Mouse (Mus musculus): ENCODE results near the gene Pcgf3. TPM values are rescaled to one million over a fixed set of nuclear protein-coding genes. Genes with fewer than 3 reads are reported as not detected.

Pcgf3 gene
- polyA plus RNA-seq, 1 experiment from 2014 or later, result 35.6 TPM

DNA sequence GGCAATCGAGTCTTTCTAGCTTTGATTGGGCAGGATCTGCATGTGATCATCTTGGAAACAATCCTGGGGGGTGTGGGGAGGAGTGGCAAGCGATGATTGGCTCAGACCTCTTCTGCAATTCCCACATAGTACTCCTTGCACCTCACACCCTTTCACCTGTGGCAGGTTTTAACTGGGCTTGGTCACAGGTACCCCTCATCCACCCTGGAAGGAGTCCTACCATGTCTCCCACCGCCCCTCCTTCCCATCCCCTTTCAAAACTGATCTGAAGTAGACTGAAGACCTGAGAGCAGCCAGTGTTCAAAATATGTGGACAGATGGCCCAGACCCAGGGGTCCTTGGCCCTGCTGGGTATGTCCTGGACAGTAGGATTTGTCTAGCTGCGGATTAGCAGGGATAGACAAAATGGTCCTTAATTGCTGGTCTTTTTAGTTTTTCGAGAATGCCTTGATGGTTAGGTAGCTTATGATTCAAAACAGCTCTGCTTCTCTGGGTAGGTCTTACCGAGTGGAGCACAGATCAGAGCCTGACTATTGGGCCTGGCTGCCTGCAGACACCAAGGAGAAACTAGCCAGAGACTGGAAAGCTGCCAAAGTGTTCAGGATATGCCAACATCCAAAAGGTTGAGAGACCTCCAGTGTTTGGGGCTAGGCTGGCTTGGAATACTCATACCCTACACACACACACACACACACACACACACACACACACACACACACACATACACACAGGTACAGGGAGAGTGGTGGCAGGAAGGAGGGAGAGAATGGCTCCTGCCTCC, 54.7 kb downstream of the Pcgf3 start:
- 68% methylated on average over 6 of the region's 6 CpGs for WGBS
- Histone ChIP-seq H3K27me3 (replicated peaks; ENCODE audit: control insufficient read depth, insufficient read depth, low read length) (no peaks in the 10 kb centered on the region), H3K4me3 (replicated peaks; ENCODE audit: low read length) (no peak overlapping the region), H3K36me3 (ENCODE audit: control insufficient read depth, insufficient read depth) (no peaks in the 10 kb centered on the region; the same call in 1 of the 2 replicates), H3K4me1 (replicated peaks; ENCODE audit: control insufficient read depth, insufficient read depth, low read length) (no peaks in the 10 kb centered on the region), H3K4me2 (ENCODE audit: low read length) (no peak overlapping the region), H3K9ac (replicated peaks; ENCODE audit: low read depth, low read length) (no peak overlapping the region), H3K9me3 (ENCODE audit: control insufficient read depth, low read length) (no peaks in the 10 kb centered on the region), H3K27ac (ENCODE audit: low read length) (no peak overlapping the region)
- no peak for ATAC-seq

DNA sequence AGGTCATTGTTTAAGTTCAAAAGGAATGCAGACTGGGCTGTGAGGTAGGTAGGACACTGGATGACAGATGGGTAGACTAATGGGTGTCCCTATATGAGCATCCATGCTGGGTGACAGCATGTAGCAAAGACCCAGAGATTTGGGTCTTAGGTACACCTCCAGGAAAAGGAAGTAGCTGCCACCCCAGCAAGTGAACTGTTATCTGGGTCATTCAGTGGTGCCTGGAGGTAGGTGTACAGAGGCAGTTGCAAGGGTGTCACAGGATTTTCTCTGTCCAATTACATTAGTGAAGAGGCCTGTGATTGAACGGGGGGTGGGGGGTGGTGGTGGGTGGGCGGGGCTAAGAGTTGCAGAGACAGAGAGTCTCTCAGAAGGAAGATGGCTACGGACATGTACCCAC, 55.6 kb downstream of the Pcgf3 start:
- ATAC-seq, result no peak
- H3K4me1 ChIP-seq (replicated peaks; ENCODE audit: control insufficient read depth, insufficient read depth, low read length), result no peaks in the 10 kb centered on the region
- H3K36me3 ChIP-seq (ENCODE audit: control insufficient read depth, insufficient read depth), result no peaks in the 10 kb centered on the region; the same call in 1 of the 2 replicates
- 90% methylated on average over 3 of the region's 3 CpGs for WGBS
- H3K4me2 ChIP-seq (ENCODE audit: low read length), result no peak overlapping the region
- H3K9ac ChIP-seq (replicated peaks; ENCODE audit: low read depth, low read length), result no peak overlapping the region
- no peaks in the 10 kb centered on the region for H3K27me3 ChIP-seq (replicated peaks; ENCODE audit: control insufficient read depth, insufficient read depth, low read length)
- no peaks in the 10 kb centered on the region for H3K9me3 ChIP-seq (ENCODE audit: control insufficient read depth, low read length)
- H3K27ac ChIP-seq (ENCODE audit: low read length), result no peak overlapping the region
- no peak overlapping the region for H3K4me3 ChIP-seq (replicated peaks; ENCODE audit: low read length)

DNA sequence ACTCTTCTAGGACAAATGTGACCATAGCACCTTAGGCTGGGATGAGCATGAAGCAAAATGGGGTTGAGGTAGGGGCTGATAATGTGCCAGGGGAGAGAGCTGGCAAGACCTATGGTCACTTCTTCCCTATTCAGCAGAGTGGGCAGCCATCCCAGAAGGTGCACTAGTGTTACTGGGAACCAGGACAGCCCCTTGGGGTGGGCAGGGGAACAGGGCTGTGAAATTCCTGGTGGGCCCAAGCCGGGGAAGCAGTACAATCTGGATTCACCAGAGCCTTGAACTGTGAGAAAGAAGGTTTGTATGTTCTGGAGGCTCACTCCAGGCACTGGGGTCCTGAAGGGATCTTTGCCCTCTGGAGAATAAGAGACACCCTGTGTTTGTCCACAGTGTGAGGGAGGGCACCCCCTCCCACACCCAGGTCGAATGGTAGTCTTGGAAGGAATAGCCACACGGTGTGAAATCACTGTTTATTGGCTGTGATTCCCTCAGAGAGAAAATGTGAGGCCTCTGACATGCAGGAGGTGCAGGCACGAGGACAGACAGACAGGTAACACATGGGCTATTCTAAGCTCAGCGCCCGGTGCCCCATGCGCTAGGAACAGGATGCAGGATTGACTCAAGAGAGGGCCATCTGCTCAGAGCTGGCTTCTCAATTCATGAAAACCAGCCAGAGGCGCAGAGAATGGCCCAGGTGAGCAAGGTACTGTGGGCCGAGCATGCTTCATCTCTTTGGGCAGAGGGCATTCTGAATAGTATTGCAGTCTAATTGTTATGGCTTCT, 57.3 kb downstream of the Pcgf3 start:
- WGBS, result 87% methylated on average over 9 of the region's 9 CpGs

DNA sequence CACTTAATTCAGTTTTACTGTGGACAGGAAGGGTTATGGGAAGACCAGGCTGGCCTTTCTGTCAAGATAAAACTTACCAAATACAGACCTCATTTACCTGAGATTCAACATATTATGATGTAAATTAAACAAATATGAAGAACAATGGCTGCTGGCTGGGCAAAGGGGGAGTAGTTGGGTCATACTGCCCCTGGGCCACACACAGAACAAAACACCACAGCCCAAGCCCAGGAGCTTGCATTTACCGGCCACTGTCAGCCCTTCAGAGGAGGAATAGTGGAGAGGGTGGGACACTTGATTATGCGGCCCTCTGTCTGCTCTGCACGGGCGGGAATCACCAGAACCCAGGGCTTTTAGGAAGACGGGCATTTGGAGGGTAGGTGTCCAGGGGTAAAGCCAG, 57.9 kb downstream of the Pcgf3 start:
- ATAC-seq, result no peak
- H3K4me3 ChIP-seq (replicated peaks; ENCODE audit: low read length), result no peak overlapping the region
- 74% methylated on average over 5 of the region's 5 CpGs for WGBS
- no peak overlapping the region for H3K4me2 ChIP-seq (ENCODE audit: low read length)
- H3K4me1 ChIP-seq (replicated peaks; ENCODE audit: control insufficient read depth, insufficient read depth, low read length), result no peaks in the 10 kb centered on the region
- H3K27me3 ChIP-seq (replicated peaks; ENCODE audit: control insufficient read depth, insufficient read depth, low read length), result no peaks in the 10 kb centered on the region
- H3K9me3 ChIP-seq (ENCODE audit: control insufficient read depth, low read length), result no peaks in the 10 kb centered on the region
- no peak overlapping the region for H3K27ac ChIP-seq (ENCODE audit: low read length)
- H3K36me3 ChIP-seq (ENCODE audit: control insufficient read depth, insufficient read depth), result no peaks in the 10 kb centered on the region; the same call in 1 of the 2 replicates
- H3K9ac ChIP-seq (replicated peaks; ENCODE audit: low read depth, low read length), result no peak overlapping the region

More for the DNA sequence above, 57.3 kb downstream of the Pcgf3 start:
- no peak overlapping the region for H3K27ac ChIP-seq (ENCODE audit: low read length)
- no peaks in the 10 kb centered on the region; the same call in 1 of the 2 replicates for H3K36me3 ChIP-seq (ENCODE audit: control insufficient read depth, insufficient read depth)
- no peaks in the 10 kb centered on the region for H3K9me3 ChIP-seq (ENCODE audit: control insufficient read depth, low read length)
- H3K4me1 ChIP-seq (replicated peaks; ENCODE audit: control insufficient read depth, insufficient read depth, low read length), result no peaks in the 10 kb centered on the region
- no peak overlapping the region for H3K4me3 ChIP-seq (replicated peaks; ENCODE audit: low read length)
- no peaks in the 10 kb centered on the region for H3K27me3 ChIP-seq (replicated peaks; ENCODE audit: control insufficient read depth, insufficient read depth, low read length)
- no peak for ATAC-seq
- no peak overlapping the region for H3K4me2 ChIP-seq (ENCODE audit: low read length)
- H3K9ac ChIP-seq (replicated peaks; ENCODE audit: low read depth, low read length), result no peak overlapping the region

DNA sequence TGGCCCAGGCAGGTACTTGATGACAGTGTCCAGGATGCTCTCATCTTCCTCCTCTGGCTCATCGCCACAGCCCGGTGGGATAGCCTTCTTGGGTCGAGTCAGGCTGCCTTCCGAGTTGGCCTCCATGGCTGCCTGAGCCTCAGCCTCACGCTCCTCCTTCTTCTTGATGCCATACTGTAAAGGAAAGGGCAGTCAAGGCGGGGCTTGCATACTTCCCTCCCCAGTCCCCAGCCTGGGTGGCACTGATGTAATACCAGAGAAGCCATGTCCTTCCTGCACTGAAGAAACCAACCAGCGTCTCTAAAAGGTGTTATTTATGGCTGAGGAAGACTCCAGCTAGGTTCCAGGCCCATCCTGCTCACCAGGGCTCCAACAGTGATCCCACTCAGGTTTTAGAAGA, 59.1 kb downstream of the Pcgf3 start:
- WGBS, result 90% methylated on average over 7 of the region's 7 CpGs
- Histone ChIP-seq H3K4me2 (ENCODE audit: low read length) (no peak overlapping the region), H3K36me3 (ENCODE audit: control insufficient read depth, insufficient read depth) (peaks cover 2% of the 10 kb centered on the region; the same call in 1 of the 2 replicates), H3K27me3 (replicated peaks; ENCODE audit: control insufficient read depth, insufficient read depth, low read length) (no peaks in the 10 kb centered on the region), H3K4me1 (replicated peaks; ENCODE audit: control insufficient read depth, insufficient read depth, low read length) (no peaks in the 10 kb centered on the region), H3K27ac (ENCODE audit: low read length) (no peak overlapping the region), H3K9me3 (ENCODE audit: control insufficient read depth, low read length) (no peaks in the 10 kb centered on the region), H3K4me3 (replicated peaks; ENCODE audit: low read length) (no peak overlapping the region), H3K9ac (replicated peaks; ENCODE audit: low read depth, low read length) (no peak overlapping the region)
- no peak for ATAC-seq

DNA sequence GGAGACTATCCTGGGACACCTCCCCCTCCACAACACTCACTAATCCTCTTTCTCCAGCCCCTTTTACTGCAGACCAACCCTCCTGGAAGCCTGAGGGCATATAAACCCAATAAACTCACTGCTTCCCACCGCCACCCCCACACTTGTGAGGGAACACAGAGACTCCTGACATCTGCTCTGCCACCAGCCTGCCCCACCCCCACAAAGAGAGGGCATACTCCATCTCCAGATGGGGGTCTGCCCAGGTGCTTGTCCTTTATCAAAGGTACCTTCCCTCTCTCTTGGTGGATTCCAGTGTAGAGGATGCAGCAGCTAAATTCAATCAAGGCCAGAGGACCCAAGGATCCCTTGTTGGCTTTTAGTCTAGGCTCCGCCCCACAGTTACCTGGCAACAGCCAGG, 60.0 kb downstream of the Pcgf3 start:
- Histone ChIP-seq H3K4me1 (replicated peaks; ENCODE audit: control insufficient read depth, insufficient read depth, low read length) (no peaks in the 10 kb centered on the region), H3K9me3 (ENCODE audit: control insufficient read depth, low read length) (no peaks in the 10 kb centered on the region), H3K4me3 (replicated peaks; ENCODE audit: low read length) (no peak overlapping the region), H3K36me3 (ENCODE audit: control insufficient read depth, insufficient read depth) (peaks cover 2% of the 10 kb centered on the region; the same call in 1 of the 2 replicates), H3K4me2 (ENCODE audit: low read length) (no peak overlapping the region), H3K9ac (replicated peaks; ENCODE audit: low read depth, low read length) (no peak overlapping the region), H3K27me3 (replicated peaks; ENCODE audit: control insufficient read depth, insufficient read depth, low read length) (no peaks in the 10 kb centered on the region), H3K27ac (ENCODE audit: low read length) (no peak overlapping the region)
- no peak for ATAC-seq
- 56% methylated on average over 2 of the region's 2 CpGs for WGBS

DNA sequence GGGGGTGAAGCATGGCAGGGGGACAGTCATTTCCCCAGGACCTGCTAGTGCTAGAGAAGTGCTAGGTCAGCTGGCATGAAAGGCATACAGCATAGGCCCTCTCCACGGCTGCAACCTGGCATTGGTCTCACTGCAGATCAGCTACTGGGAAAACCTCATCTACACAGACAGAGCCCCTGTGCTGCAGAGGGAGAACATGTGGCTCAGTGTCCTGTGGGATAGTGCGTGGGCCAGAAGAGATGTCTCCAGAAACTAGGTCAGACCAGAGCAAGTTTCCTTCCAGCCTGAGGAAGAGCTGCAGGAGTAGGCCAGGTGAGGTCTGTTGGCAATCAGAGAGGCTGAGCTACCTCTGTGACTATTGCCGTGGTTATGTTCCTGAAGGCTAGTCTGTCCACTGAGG, 60.9 kb downstream of the Pcgf3 start:
- H3K9ac ChIP-seq (replicated peaks; ENCODE audit: low read depth, low read length), result no peak overlapping the region
- H3K4me1 ChIP-seq (replicated peaks; ENCODE audit: control insufficient read depth, insufficient read depth, low read length), result no peaks in the 10 kb centered on the region
- no peaks in the 10 kb centered on the region for H3K27me3 ChIP-seq (replicated peaks; ENCODE audit: control insufficient read depth, insufficient read depth, low read length)
- ATAC-seq, result no peak
- H3K36me3 ChIP-seq (ENCODE audit: control insufficient read depth, insufficient read depth), result peaks cover 2% of the 10 kb centered on the region; the same call in 1 of the 2 replicates
- no peaks in the 10 kb centered on the region for H3K9me3 ChIP-seq (ENCODE audit: control insufficient read depth, low read length)
- H3K4me3 ChIP-seq (replicated peaks; ENCODE audit: low read length), result no peak overlapping the region
- 77% methylated on average over 3 of the region's 3 CpGs for WGBS
- no peak overlapping the region for H3K27ac ChIP-seq (ENCODE audit: low read length)
- H3K4me2 ChIP-seq (ENCODE audit: low read length), result no peak overlapping the region

DNA sequence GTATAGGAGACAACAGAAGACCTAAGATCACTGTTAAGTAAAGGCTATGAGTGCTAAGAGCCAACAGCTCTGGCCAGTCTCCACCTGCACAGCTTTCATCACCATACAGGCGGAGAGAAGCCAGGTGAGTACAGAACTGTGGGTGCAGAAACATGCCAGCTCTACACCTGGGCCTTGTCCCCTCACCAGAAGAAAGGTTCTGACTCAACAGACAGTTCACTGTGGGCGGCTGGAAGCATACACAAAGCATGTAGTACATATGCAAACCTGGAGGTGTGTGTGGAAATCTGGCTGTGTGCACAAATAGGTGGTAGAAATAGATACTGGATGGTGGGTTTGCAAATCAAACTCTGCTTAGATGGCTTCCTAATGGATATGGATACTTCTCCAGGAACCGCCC, 61.6 kb downstream of the Pcgf3 start:
- Histone ChIP-seq H3K27me3 (replicated peaks; ENCODE audit: control insufficient read depth, insufficient read depth, low read length) (no peaks in the 10 kb centered on the region), H3K27ac (ENCODE audit: low read length) (no peak overlapping the region), H3K4me3 (replicated peaks; ENCODE audit: low read length) (no peak overlapping the region), H3K9ac (replicated peaks; ENCODE audit: low read depth, low read length) (no peak overlapping the region), H3K4me2 (ENCODE audit: low read length) (no peak overlapping the region), H3K36me3 (ENCODE audit: control insufficient read depth, insufficient read depth) (peaks cover 2% of the 10 kb centered on the region; the same call in 1 of the 2 replicates), H3K4me1 (replicated peaks; ENCODE audit: control insufficient read depth, insufficient read depth, low read length) (no peaks in the 10 kb centered on the region), H3K9me3 (ENCODE audit: control insufficient read depth, low read length) (no peaks in the 10 kb centered on the region)
- WGBS, result 89% methylated on average over 3 of the region's 3 CpGs
- no peak for ATAC-seq

DNA sequence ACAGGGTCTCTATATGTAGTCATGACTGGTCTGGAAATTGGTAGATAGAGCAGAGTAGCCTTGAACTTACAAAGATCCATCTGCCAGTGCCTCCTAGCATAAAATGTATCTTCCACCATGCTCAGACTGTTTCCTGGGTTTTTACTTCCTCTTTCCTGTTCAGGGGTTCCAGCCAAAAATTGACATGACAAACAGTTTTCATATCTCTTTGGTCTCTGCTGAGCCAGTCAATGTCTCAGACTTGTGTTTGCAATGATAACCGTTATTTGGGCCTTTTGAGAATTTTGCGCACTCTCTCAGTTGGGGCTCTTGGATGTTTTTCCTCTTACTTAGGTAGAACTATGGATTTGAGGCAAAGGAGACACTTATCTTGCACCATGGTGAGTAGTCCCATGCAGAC, 73.2 kb downstream of the Pcgf3 start:
- no peak for ATAC-seq
- Histone ChIP-seq H3K9me3 (ENCODE audit: control insufficient read depth, low read length) (peaks cover 4% of the 10 kb centered on the region; the same call in 1 of the 2 replicates), H3K36me3 (ENCODE audit: control insufficient read depth, insufficient read depth) (peaks cover 9% of the 10 kb centered on the region), H3K27ac (ENCODE audit: low read length) (no peak overlapping the region), H3K4me2 (ENCODE audit: low read length) (no peak overlapping the region), H3K27me3 (replicated peaks; ENCODE audit: control insufficient read depth, insufficient read depth, low read length) (no peaks in the 10 kb centered on the region), H3K9ac (replicated peaks; ENCODE audit: low read depth, low read length) (no peak overlapping the region), H3K4me1 (replicated peaks; ENCODE audit: control insufficient read depth, insufficient read depth, low read length) (no peaks in the 10 kb centered on the region), H3K4me3 (replicated peaks; ENCODE audit: low read length) (no peak overlapping the region)
- 94% methylated on average over 2 of the region's 2 CpGs for WGBS

Data from forebrain, embryonic 16.5 days (tissue).